Mouse (Mus musculus): Measurements from ENCODE around the gene Ptrh1.

Gene Ptrh1

GRCm38 (mm10) chr2:32757056-32757845 lies 18.3 kb upstream of the Ptrh1 start, which contains the start of gene Tor2a:
Tor2a (plus strand) TSS chr2:32757234.
- peak; percentile 81 for DNase-seq (ENCODE audit: low spot score)

GRCm38 (mm10) chr2:32758503-32758902 lies 17.1 kb upstream of the Ptrh1 start:
- DNase-seq (ENCODE audit: low spot score), result no peak

GRCm38 (mm10) chr2:32759001-32759400 lies 16.6 kb upstream of the Ptrh1 start:
- no peak for DNase-seq (ENCODE audit: low spot score)

GRCm38 (mm10) chr2:32761361-32761760 lies 14.2 kb upstream of the Ptrh1 start:
- DNase-seq (ENCODE audit: low spot score), result no peak

- DNase-seq (ENCODE audit: low spot score), result no peak
These were observed 13.7 kb upstream of the Ptrh1 start for GRCm38 (mm10) chr2:32761859-32762258.

- DNase-seq (ENCODE audit: low spot score), result no peak
These were observed 12.2 kb upstream of the Ptrh1 start for GRCm38 (mm10) chr2:32763353-32763752.

- DNase-seq (ENCODE audit: low spot score), result no peak
These were observed 8.3 kb upstream of the Ptrh1 start for GRCm38 (mm10) chr2:32767241-32767640.

GRCm38 (mm10) chr2:32768661-32769285 lies 6.8 kb upstream of the Ptrh1 start:
- no peak for DNase-seq (ENCODE audit: low spot score)

GRCm38 (mm10) chr2:32769327-32770085 lies 6.1 kb upstream of the Ptrh1 start:
- no peak for DNase-seq (ENCODE audit: low spot score)

GRCm38 (mm10) chr2:32771886-32772285 lies 3.7 kb upstream of the Ptrh1 start:
- DNase-seq (ENCODE audit: low spot score), result no peak

GRCm38 (mm10) chr2:32772626-32773279 lies 2.8 kb upstream of the Ptrh1 start:
- no peak for DNase-seq (ENCODE audit: low spot score)

- DNase-seq (ENCODE audit: low spot score), result no peak
These were observed 606 bp downstream of the Ptrh1 start for GRCm38 (mm10) chr2:32776192-32776591.

- DNase-seq (ENCODE audit: low spot score), result no peak
These were observed 2.5 kb downstream of the Ptrh1 start for GRCm38 (mm10) chr2:32778081-32778480.

GRCm38 (mm10) chr2:32779131-32779530 lies 3.5 kb downstream of the Ptrh1 start:
- DNase-seq (ENCODE audit: low spot score), result peak; percentile 39

- DNase-seq (ENCODE audit: low spot score), result no peak
These were observed 4.1 kb downstream of the Ptrh1 start for GRCm38 (mm10) chr2:32779714-32780113.

- no peak for DNase-seq (ENCODE audit: low spot score)
These were observed 6.1 kb downstream of the Ptrh1 start for GRCm38 (mm10) chr2:32781710-32782109.

GRCm38 (mm10) chr2:32784048-32784681 lies 8.6 kb downstream of the Ptrh1 start, which contains the start of gene Cfap157:
Cfap157 (minus strand) TSS chr2:32784428.
- DNase-seq (ENCODE audit: low spot score), result no peak

- no peak for DNase-seq (ENCODE audit: low spot score)
These were observed 11.6 kb downstream of the Ptrh1 start for GRCm38 (mm10) chr2:32787176-32787575.

GRCm38 (mm10) chr2:32788581-32788980 lies 13.0 kb downstream of the Ptrh1 start:
- no peak for DNase-seq (ENCODE audit: low spot score)

- no peak for DNase-seq (ENCODE audit: low spot score)
These were observed 15.7 kb downstream of the Ptrh1 start for GRCm38 (mm10) chr2:32791297-32791696.

GRCm38 (mm10) chr2:32795748-32796418 lies 20.3 kb downstream of the Ptrh1 start:
- DNase-seq (ENCODE audit: low spot score), result no peak

All from ovary, postnatal 10 days (tissue).